Mouse (Mus musculus) lung, adult 2 months (tissue): ENCODE data around the gene Ripor3. TPM values are rescaled to one million over a fixed set of nuclear protein-coding genes. Genes with fewer than 3 reads are reported as not detected.

Experiments used
- DNase-seq: peaks from one replicate; pipeline ENCODE4 v3.0.0; 2022
- H3K4me1 ChIP-seq: fragments of 200-500 bp; 2 replicates; pipeline ENCODE4 v1.6.1; 2011; ENCODE audit warnings: low read length; ENCODE audit not compliant: control insufficient read depth, insufficient read depth
- H3K4me3 ChIP-seq: fragments of 200-500 bp; replicated peaks from 2 replicates; pipeline ENCODE3; 2011; ENCODE audit warnings: low read depth, mild to moderate bottlenecking, control low read depth, low read length; ENCODE audit errors: extremely low read depth
- CTCF ChIP-seq: fragments of 200-500 bp; IDR thresholded peaks from 2 replicates; pipeline ENCODE4 v1.5.1; 2011; ENCODE audit warnings: mild to moderate bottlenecking, low read length, control low read depth; ENCODE audit not compliant: insufficient read depth
- POLR2A ChIP-seq: fragments of 200-500 bp; IDR thresholded peaks from 2 replicates; pipeline ENCODE4 v1.6.1; 2011; ENCODE audit warnings: low read depth, mild to moderate bottlenecking, control low read depth, low read length, borderline replicate concordance; ENCODE audit errors: extremely low read depth
- WGBS: fragments of 180-500 bp; shearing (Covaris S2); methylation state at CpG from one replicate; pipeline ENCODE4 v1.1.7; 2018; 5-methylcytosine and 5-hydroxymethylcytosine counted together
- polyA plus RNA-seq: library from polyadenylated mRNA; depleted of rRNA; stranded (reverse); fragments of >200 nt; gene quantifications from 2 replicates; pipeline ENCODE4 v1.2.3, GENCODE M21; 2012

Ripor3 gene
- polyA plus RNA-seq, 1 experiment, result 5.3 TPM

- no peak for DNase-seq
- WGBS, result 69% methylated on average over 2 of the region's 2 CpGs
- H3K4me3 ChIP-seq, result no peak overlapping the region
- TF ChIP-seq POLR2A (no peak), CTCF (no peak)
- peaks cover 39% of the 10 kb centered on the region for H3K4me1 ChIP-seq
Observed at GRCm38 (mm10) chr2:167949808-167950207, 60.6 kb downstream of the Ripor3 start.

- 13% methylated on average over 6 of the region's 6 CpGs for WGBS
- DNase-seq, result no peak
- no peak for TF ChIP-seq CTCF
- no peak for TF ChIP-seq POLR2A
- Histone ChIP-seq H3K4me3 (no peak overlapping the region), H3K4me1 (peaks cover 43% of the 10 kb centered on the region)
Observed at GRCm38 (mm10) chr2:167949250-167949649, 61.2 kb downstream of the Ripor3 start.

GRCm38 (mm10) chr2:167948557-167948956 lies 61.9 kb downstream of the Ripor3 start:
- DNase-seq, result no peak
- no peak for TF ChIP-seq CTCF
- no peak for TF ChIP-seq POLR2A
- no peak overlapping the region for H3K4me3 ChIP-seq
- peaks cover 45% of the 10 kb centered on the region for H3K4me1 ChIP-seq
- 58% methylated on average over 13 of the region's 13 CpGs for WGBS

- peaks cover 50% of the 10 kb centered on the region for H3K4me1 ChIP-seq
- WGBS, result 67% methylated on average over 6 of the region's 6 CpGs
- no peak for TF ChIP-seq POLR2A
- TF ChIP-seq CTCF, result no peak
- H3K4me3 ChIP-seq, result no peak overlapping the region
- DNase-seq, result peak; percentile 60
Observed at GRCm38 (mm10) chr2:167948047-167948446, 62.4 kb downstream of the Ripor3 start.

GRCm38 (mm10) chr2:167947251-167947650 lies 63.2 kb downstream of the Ripor3 start:
- TF ChIP-seq POLR2A (no peak), CTCF (no peak)
- Histone ChIP-seq H3K4me1 (peaks cover 58% of the 10 kb centered on the region), H3K4me3 (no peak overlapping the region)
- WGBS, result 53% methylated on average over 3 of the region's 3 CpGs
- no peak for DNase-seq

- H3K4me3 ChIP-seq, result no peak overlapping the region
- DNase-seq, result no peak
- H3K4me1 ChIP-seq, result peaks cover 66% of the 10 kb centered on the region
- TF ChIP-seq POLR2A, result no peak
- TF ChIP-seq CTCF, result no peak
- 81% methylated on average over 5 of the region's 5 CpGs for WGBS
Observed at GRCm38 (mm10) chr2:167945451-167945850, 65.0 kb downstream of the Ripor3 start.

- no peak overlapping the region for H3K4me3 ChIP-seq
- TF ChIP-seq POLR2A, result no peak
- no peak for TF ChIP-seq CTCF
- H3K4me1 ChIP-seq, result peaks cover 63% of the 10 kb centered on the region
- 82% methylated on average over 3 of the region's 3 CpGs for WGBS
- DNase-seq, result no peak
Observed at GRCm38 (mm10) chr2:167944193-167944592, 66.2 kb downstream of the Ripor3 start.

GRCm38 (mm10) chr2:167942926-167943633 lies 67.3 kb downstream of the Ripor3 start:
- no peak for TF ChIP-seq POLR2A
- no peak for TF ChIP-seq CTCF
- Histone ChIP-seq H3K4me1 (peaks cover 56% of the 10 kb centered on the region), H3K4me3 (no peak overlapping the region)
- 13% methylated on average over 12 of the region's 12 CpGs for WGBS
- DNase-seq, result no peak

GRCm38 (mm10) chr2:167942199-167942925 lies 68.1 kb downstream of the Ripor3 start:
- no peak overlapping the region for H3K4me3 ChIP-seq
- peak; percentile 73 for DNase-seq
- 3% methylated on average over 8 of the region's 8 CpGs for WGBS
- TF ChIP-seq CTCF (no peak), POLR2A (no peak)
- peaks cover 50% of the 10 kb centered on the region for H3K4me1 ChIP-seq

GRCm38 (mm10) chr2:167941745-167942176 lies 68.7 kb downstream of the Ripor3 start:
- no peak for DNase-seq
- no peak overlapping the region for H3K4me3 ChIP-seq
- 41% methylated on average over 6 of the region's 6 CpGs for WGBS
- H3K4me1 ChIP-seq, result peaks cover 47% of the 10 kb centered on the region
- TF ChIP-seq POLR2A (no peak), CTCF (no peak)
